Mouse (Mus musculus): ENCODE measurements at regions not wholly inside any gene's neighbourhood (a gene's known extent, or its start where the extent isn't known, plus 50 kb on each side); places are given as distances from the start of the nearest gene placed in this dataset.

DNA sequence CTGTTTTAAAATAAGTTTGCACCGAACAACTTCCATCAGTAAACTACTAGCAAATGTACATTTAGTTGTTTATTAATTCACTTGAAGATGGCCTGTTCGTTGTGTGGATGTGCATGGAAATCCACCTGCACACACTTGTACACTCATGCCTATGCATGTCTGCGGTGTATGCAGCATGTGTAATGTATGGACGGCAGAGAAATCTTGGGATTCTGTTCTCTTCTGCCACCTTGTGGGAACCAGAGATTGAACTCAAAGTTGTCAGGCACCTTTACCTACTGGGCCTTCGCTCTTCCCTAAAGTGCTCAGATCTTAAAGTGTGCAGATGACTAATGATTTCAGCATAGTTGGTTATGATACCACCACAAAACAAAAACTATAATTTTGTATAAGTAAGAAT lies 137.4 kb downstream of the Kitl start:
- peak; percentile 29 to 45 for DNase-seq

DNA sequence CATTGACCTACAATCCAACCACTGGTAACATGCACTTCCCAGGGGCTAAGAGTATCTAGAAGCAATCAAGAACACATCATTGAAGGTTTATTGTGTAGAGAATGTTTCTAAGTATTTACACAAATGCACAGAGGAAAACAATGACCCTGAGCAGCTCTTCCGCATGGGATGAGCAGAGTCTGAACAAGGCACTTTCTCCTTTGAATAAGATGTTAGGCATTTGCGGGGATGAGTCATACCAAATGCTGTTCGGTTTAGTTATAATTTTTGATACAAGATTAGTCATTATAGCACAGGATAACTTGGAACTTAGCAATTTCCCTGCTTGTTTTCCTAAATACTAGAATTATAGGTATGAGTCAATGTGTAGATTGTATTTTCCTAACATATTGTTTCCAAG lies 137.9 kb downstream of the Kitl start:
- DNase-seq, result no peak

DNA sequence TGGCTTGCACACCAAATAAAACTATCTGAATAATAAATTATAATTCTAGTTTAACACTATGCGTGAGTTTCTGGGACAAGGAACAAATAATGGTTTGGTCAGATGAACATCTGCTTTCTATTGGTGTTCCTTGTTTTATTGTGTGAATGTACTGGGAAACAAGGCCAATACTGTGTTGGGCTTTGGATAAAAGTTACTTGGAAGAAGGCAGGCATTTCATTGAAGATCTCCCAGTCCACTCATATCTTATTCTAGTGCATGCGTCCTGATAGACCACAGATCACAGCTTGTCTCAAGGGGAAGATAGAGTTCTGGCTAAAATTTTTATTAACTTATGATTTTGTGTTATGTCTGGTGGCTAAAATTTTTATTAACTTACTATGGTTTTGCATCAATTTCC lies 140.1 kb downstream of the Kitl start:
- DNase-seq, result no peak

DNA sequence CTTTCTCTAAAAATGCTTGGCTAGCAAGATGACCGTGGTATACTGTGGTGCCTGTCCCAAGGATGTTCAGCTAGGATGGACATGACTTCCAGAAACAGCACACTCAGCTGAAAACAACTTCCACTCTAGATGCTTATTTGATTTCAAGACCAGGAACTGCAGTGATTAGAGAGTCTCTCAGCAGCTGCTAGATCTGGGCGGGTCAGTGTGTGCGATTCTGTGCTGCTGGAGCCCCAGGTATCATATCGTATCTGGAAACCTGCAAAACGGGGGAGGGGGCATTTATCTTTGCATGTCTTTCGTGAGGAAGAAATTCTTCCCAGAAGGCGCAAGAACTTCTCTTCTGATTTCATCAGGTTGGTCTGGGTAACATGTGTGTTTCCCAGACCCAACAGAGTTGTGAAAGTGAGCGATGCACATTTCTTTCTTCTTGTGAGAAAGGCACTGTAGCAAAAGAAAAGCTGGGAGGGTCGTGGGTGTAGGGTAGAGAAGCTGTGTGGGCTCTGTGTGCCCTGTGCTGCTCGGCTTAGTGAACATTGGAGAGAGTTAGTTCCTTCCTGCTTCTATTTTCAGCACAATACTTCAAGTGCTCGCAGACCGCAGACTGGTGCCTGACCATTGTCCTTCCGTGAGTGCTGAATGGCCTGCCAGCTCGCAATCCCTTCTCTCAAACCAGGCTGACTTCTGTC lies 144.6 kb downstream of the Kitl start:
- DNase-seq, result no peak

DNA sequence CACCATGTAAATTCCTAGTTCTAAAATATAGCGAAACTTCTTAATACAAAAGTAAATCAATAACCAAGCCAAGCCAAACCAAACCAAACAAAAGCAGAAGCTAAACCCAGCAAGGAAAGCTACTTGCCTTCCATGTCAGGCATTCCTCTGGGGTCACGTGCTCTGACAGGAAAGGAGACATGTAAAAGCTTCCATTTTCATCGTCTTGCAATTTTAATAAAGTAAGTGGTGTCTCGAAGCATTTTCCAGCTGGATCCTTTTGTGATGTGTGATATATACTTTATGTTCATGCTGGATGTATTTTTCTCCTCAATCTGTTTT lies 145.1 kb downstream of the Kitl start:
- no peak for DNase-seq

DNA sequence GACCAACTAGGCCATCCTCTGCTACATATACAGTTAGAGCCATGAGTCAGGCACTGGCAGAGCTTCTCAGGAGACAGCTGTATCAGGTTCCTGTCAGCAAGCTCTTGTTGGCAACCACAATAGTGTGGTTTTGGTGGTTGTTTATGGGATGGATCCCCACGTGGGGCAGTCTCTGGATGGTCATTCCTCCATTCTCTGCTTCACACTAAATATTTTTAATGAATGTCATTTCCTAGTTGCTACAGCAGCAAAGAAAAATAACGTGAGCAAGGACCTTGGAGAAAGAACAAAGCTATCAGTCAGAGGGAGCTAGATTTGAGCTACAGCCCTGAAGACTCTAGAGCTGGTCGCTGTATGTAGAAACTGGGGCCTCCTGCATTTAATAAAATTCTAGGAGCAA lies 145.7 kb downstream of the Kitl start:
- no peak for DNase-seq

DNA sequence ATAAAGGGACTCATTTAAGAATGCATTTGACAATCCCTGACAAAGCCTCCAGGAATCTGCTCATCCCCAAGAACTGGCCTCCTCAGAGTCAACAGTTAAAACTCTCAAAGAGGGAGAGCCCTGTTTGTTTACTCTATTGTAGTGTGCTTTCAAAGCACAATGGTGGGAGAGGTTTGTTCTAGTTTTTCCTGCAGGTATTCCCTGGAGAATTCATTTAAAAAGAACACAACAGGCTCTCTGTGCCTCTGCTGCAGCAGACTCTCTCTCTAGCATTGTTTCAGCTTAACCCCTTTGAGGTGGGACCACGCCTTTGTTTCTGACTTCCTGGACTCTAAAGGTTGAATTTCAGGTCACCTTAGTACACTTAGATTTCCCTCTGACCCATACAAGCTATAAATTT lies 149.1 kb downstream of the Kitl start:
- DNase-seq, result no peak

DNA sequence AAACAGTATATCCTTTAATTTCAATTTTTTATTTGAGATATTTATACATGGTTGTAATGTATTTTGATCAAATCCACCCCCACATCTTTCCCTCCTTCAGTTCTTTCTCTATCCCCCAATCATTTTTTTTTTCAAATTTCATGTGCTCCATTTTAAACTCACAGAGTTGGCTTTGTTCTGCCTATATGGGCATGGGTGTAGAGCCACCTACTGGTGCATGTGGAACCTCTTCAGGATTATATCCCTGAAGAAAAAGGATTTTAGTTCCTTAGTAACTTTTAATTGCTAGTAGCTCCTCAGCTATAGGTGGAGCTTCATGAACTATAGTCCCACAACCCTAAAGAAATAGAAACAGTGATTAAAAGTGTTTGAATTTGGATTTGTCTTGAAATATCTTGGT lies 155.4 kb downstream of the Kitl start:
- peak; percentile 4 to 7 for DNase-seq

DNA sequence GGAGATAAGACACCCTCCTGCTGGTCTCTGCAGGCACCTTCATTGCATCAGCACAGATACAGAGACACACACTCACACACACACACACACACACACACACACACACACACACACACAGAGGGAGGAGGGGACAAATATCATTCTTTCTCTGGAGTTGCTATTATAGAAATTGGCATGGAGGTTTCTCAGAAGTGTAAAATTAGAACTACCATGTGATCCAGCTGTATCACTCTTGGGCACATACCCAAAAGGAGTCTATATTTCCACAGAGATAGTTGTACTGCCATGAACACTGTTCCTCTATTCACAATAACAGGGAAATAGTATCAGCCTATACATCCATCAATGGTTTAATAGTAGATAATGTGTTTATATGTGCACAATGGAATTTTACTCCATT lies 137.8 kb upstream of the Gm4301 start:
- DNase-seq, result no peak

DNA sequence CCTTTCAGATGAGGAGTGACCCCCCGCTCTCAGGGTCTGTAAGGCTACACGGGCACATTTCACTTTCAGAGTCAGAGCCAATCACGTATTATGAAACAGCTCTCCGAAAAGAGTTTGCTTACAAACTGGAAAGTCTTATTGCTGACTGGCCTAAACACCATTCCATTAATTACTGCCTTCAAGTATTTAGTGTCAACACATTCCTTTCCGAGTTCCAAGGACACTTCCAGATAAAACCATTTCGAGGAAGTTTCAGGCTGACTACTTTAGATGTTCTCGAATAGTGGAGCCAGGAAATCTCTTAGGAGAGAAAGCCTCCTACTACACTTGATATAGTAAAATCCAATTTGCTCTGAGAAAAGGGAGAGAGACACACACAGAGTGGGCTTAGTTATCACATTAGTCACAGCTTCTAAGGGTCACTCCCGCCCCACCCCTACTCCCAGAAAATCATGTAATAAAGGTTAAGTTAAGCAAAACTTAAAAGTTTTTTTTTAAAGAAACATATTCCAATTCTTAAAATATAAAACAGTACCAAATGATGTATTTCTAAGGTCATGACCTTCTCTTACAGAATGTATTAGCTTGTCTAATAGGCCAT lies 136.3 kb upstream of the Gm4301 start:
- no peak for DNase-seq

DNA sequence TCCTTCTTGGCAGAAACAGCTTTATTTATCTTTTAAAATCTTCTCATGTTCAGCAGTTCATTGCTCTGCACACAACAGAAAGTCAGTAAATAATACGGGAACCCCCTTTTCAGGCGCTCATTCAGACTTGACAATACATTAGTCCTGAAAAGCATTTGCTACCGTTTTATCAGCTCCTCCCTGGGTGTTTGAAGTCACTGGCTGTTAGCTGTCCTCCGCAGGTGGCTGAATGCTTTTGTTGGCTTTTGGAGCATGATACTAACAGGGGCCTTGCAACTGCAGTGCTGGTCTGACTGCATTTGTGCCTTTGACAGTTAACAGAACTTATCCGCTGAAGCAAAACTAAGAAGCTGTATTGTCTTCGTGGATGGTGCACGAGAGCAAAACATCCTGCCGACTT lies 135.0 kb upstream of the Gm4301 start:
- DNase-seq, result no peak

DNA sequence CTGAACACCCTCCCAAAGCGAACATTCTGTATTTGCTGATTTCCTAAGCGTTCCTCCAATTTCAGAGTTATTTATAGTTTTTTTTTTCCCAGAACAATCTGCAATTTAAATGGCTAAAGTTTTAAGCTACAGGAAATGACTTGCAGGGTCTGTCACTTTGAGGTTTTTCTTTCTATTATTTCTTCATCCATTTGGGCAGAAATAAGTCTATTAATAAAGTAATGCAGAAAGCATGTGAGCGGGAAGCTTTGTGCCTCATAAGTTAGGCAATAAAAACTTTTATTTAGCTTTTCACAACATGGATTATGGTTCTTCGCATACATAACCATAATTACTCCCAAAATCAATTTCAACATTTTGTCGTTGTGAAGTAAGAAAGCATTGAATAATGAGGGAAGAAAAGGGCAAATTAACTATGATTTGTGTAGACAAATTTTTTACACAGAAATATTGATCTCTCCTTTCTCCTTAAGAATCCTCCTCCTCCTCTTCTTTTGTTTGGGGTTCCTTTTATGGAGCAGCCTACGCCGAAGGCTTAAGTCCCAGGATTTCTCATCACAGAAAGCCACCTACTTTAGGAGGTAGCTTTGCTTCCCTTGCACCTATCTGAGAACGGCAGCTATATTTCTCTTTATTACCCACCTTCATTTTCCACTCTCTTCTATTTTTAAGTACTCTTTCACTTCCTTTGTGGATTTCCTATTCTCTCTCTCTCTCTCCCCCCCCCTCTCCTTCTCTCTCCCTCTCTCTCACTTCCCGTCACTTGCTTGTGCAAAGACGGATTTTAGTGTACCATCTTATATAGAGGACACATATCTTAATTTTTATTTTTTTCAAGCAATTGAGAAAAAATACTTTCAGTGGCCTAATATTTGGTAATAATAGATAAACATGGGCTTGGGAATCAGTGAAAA lies 128.6 kb upstream of the Gm4301 start:
- no peak for DNase-seq

DNA sequence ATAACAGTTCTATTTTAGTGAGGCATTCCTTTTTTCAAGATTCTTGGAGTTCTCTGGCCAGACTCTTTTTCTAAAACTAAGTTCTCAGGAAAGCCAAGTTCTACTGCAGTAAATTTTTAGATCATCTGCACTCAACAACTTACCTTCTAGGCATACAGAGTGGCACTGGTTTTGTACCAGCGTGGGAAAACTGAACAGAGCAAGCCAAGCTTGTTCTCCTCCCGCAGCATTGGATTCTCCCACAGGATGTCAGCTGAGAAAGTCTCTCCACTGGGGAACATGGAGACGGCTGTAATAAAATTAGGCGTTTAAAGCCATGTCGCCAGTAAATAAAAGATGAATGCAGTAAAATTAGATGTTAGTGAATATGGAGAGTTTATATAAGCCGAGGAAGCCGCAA lies 124.8 kb upstream of the Gm4301 start:
- DNase-seq, result no peak

DNA sequence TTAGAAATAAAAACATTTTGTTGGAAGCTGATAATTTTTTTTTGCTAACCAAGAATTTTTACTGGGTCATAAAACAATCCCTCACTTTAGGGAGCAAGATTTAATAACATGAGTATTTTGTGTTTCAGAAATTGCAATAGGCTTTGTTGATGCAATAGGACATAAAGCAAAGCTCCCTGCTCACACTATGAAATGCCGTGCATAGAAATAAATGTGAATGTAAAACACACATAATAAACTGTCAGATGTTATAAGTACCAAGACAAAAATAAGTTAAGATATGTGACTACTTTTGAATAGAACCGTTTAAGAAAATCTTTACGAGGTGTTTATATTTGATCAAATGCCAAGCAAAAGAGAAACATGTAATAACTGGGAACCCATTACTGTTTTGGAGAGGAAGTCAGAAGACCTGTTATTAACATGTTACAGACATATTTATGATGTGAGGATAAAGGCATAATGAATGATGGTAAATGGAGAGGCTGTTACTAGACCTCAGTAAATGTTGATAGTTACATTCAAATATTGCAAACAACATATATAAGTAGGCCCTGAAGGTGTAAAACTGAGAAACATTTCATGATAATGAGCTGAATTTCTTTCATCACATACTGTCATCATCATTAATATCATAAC lies 110.9 kb upstream of the Gm4301 start:
- no peak for DNase-seq

DNA sequence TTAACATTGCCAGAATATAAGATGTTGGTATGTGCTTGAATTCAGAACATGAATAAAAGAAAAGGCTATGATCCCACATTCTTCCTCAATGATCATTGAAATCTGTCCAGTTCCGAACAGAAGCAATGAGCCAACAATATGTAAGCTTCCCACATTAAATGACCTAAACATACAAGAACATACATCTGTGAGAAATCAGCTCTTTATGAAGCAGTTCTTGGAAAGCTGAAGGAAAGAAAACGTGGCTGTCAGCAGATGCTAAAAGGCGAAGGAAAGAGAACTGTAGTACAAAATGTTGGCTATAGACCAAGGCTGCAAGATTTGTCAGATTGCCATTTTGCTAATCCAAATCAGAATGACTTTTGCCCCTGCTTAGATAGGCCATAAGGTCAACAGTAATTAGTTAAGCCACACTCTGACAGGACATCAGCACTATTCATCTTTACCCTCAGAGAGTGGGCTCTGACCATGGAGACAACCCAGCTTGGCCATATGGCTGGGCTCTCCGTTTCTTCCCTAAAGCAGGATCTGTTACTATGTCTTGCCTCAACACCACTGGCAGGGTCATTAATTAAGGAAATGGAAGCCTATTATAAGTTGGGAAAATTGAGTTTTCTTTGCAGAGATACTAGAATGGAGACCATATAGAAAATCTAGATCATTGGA lies 76.1 kb upstream of the Gm4301 start:
- no peak for DNase-seq

DNA sequence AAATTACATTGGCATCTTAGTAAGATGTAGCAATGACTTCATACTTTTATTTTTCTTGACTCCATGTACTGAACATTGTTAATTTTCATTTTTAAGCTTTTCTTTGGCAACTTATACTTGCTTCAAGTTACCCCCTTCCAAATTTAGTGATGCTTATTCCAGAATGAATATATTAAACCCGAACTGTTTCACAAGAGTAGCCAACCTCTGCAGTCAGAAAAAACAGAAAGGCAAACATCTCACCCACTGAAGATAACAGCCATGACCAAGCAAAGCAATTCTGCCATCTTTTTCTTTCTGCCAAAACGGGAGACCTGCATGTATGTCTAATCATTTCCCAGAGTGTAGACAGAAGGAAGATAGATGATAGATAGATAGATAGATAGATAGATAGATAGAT lies 72.0 kb upstream of the Gm4301 start:
- DNase-seq, result no peak

DNA sequence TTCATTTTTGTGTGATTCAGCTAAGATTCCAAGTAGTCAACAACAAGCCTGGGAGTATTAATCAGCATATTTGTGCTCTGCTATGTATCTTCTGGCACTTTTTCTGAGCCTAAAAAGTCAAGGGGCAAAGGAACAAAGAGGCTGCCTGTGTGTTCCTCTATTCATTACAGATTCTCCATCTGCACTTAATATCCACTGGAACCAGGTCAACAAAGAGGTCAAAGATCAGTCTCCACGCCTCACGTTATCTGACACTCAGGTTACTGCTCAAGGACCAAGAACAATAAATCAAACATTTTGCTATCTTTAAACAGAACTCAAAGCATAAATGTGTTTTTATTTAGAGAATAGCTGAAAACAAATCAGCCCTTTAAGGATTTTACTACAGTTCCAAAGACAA lies 71.4 kb upstream of the Gm4301 start:
- DNase-seq, result no peak

DNA sequence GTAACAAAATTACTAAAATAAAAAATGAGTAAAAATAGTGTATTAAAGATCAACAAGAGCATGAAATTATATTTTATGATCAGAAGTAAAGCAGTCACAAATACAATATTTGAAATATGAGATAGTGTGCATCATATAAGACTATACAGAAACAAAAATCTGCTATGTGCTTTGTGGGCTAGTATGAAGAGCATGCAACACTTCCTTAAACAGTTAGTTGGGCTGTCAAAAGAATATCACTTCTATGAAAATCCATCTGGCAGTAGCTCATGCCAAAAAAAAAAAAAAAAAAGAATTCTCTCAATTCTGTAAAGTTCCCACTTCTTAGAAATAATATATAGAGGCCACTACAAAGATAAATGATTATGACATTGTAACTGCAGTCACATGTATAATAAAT lies 53.0 kb upstream of the Gm4301 start:
- DNase-seq, result no peak
